Mouse (Mus musculus): ENCODE measurements at regions not wholly inside any gene's neighbourhood (a gene's known extent, or its start where the extent isn't known, plus 50 kb on each side); places are given as distances from the start of the nearest gene placed in this dataset.

DNA sequence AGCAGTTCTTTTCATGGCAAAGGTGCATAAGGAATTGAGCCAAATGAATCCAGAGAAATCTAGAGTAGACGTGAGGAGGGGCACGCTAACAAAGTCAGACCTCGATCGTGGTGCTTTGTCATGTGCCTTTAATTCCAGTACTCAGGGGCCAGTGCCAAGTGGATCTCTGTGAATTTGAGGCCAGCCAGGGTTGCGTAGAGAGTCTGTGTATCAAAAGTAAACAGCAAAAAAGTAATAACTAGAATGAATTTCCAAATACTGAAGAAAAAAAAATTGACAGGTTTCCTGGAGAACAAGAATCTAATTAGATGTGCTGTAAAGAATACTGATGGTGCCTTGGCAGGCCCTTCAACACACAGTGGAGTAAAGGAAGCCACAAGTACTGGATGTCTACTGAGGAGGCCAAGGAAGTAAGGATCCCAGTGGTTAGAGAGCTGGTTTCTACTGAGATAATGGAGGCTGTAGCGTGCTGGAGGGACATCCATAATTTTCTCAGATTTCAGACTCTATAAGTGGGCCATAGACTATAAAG is 153.9 kb upstream of the Rag2 start:
- no peak for TF ChIP-seq POLR2A (IDR thresholded peaks at IDR 0.05; ENCODE audit: control insufficient read depth, low read depth, low read length)
- TF ChIP-seq CTCF (IDR thresholded peaks at IDR 0.05; ENCODE audit: control insufficient read depth, insufficient read depth, insufficient replicate concordance, low read depth, low read length), result no peak

All from testis, adult 2 months (tissue).